Mouse (Mus musculus) CD4-positive, CD25-positive, alpha-beta regulatory T cell (primary cell): ENCODE measurements around the gene Cypt12. TPM values are rescaled to one million over a fixed set of nuclear protein-coding genes. Genes with fewer than 3 reads are reported as not detected.

ENCODE experiments used
- polyA plus RNA-seq: library from polyadenylated mRNA; unstranded; fragments of 100-300 nt; shearing (Covaris generic); gene quantifications from one replicate; pipeline ENCODE4 v1.2.1, GENCODE M21; 2017

Gene Cypt12
- polyA plus RNA-seq, result not detected

DNA sequence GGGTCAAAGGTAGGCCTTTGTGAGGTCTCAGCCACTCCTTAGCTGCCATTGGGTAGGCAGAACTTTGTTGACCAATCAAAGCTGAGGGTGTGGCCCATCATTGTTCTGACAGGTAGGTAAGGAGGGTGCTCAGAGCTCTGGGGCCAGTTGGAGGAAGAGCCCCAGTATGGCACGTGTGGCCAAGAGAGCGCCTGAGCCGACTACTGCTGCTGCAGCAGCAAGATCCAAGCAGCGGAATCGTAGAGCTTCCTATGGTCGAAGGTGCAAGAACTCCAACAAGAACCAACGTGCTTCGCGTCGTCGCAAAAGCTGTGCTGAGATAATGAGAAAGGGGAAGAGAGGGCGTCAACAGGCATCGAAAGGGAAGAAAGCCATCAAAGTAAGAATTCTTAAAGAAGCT, at the start of gene Cypt12:
TSS of gene Cypt12 (plus strand) at position 112 of the 400 bp plus-strand sequence.

